Mouse (Mus musculus) bone marrow macrophage, adult 2 months (primary cell): ENCODE measurements around the gene Ptprd.

Experiments used
- CTCF ChIP-seq: IDR thresholded peaks from 2 replicates; pipeline ENCODE4 v1.5.1; 2012; ENCODE audit warnings: low read depth, mild to moderate bottlenecking, low read length, moderate library complexity
- POLR2A ChIP-seq: IDR thresholded peaks from 2 replicates; pipeline ENCODE4 v1.6.1; 2012; ENCODE audit warnings: mild to moderate bottlenecking, low read depth, low read length, borderline replicate concordance

DNA sequence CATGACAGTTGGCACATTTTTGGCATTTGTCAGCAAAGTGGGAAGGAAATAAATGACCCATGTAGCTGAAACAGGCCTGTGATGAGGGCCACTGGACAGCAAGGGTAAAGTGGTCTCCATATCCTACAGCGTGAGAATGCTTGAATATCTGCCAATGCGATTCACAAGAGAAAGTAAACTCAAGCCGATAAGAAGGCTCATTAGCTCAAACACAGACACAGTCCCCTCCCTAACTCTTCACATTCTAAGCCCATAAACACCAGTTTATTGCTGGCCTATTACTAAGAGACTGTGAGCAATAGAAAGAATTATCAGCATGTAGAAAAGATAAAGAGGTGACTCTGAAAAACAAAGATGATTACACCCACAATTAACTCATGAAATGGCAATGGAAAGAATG lies 1970.6 kb downstream of the Ptprd start:
- TF ChIP-seq POLR2A (no peak), CTCF (no peak)
